Mouse (Mus musculus): Measurements from ENCODE around the gene Plcl2. TPM values are rescaled to one million over a fixed set of nuclear protein-coding genes. Genes with fewer than 3 reads are reported as not detected.
"Not testable (repeated sequence)": the region's sequence is repeated elsewhere in the genome, so short reads cannot be mapped to it uniquely, and the experiment has no call there.

Plcl2 gene
- polyA plus RNA-seq, 1 experiment from 2014 or later: 3.6 TPM

DNA sequence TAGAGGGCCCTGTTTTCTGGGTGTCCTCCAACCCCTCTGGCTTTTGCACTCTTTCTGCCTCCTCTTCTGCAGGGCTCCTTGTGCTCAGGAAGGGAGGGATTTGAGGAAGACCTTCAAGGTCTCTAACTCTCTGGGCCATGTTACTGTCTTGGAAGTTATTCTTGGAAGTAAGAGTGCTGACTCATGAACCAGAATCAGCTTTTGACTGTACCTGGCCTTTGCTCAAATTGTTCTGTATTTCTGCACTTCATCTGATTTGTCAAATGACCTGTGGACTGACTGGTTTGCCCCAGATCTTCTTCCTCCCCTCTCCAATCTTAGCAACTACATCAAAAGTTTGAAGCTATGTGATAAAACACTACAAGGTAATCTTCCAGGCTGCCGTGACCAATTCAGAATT lies 91.5 kb downstream of the Plcl2 start:
- no peak overlapping the region for H3K4me3 ChIP-seq (replicated peaks)
- H3K36me3 ChIP-seq: no peaks in the 10 kb centered on the region
- H3K4me2 ChIP-seq: no peak overlapping the region
- H3K4me1 ChIP-seq: 0 out of 2 replicates have a peak, but pooled peaks cover 4% of the 10 kb centered on the region
- 85% methylated on average over 1 of the region's 1 CpGs for WGBS
- H3K9ac ChIP-seq: no peak overlapping the region
- no peak overlapping the region for H3K27ac ChIP-seq
- ATAC-seq (replicated peaks; ENCODE audit: low FRiP score): no peak
- no peaks in the 10 kb centered on the region for H3K9me3 ChIP-seq (replicated peaks)
- H3K27me3 ChIP-seq: no peaks in the 10 kb centered on the region

DNA sequence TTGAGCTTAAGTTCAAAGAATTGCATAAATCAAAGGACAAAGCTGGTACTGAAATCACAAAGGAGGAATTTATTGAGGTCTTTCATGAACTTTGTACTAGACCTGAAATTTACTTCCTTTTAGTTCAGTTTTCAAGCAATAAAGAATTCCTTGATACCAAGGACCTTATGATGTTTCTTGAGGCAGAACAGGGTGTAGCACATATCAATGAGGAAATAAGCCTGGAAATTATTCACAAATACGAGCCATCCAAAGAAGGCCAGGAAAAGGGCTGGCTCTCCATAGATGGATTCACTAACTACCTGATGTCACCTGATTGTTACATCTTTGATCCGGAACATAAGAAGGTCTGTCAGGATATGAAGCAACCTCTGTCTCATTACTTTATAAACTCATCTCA lies 97.7 kb downstream of the Plcl2 start:
- Histone ChIP-seq H3K4me1 (no peaks in the 10 kb centered on the region), H3K9me3 (replicated peaks) (no peaks in the 10 kb centered on the region), H3K4me2 (no peak overlapping the region), H3K36me3 (peaks cover 11% of the 10 kb centered on the region; the same call in 1 of the 2 replicates), H3K4me3 (replicated peaks) (no peak overlapping the region), H3K9ac (no peak overlapping the region), H3K27ac (no peak overlapping the region), H3K27me3 (no peaks in the 10 kb centered on the region)
- WGBS: 92% methylated on average over 2 of the region's 2 CpGs
- no peak for ATAC-seq (replicated peaks; ENCODE audit: low FRiP score)

DNA sequence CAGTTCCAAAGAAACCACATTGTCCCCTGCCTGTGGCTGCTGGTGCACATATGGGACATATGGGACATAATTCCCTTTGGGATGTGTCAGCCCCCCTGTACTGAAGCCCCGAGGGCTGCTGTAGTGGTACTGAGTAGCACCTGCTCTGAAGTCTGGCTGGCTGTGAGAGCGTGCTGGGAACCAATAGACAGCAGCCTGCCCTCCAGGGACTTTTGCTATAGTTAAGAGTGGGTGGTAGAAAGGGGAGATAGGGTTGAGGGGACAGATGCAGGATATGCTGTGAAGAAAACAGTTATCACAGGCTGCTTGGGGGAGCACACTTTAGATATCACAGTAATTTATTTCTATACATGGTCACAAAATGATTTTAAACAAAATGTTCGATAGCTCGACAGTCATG lies 100.7 kb downstream of the Plcl2 start:
- H3K4me2 ChIP-seq: no peak overlapping the region
- no peak for ATAC-seq (replicated peaks; ENCODE audit: low FRiP score)
- 91% methylated on average over 4 of the region's 4 CpGs for WGBS

DNA sequence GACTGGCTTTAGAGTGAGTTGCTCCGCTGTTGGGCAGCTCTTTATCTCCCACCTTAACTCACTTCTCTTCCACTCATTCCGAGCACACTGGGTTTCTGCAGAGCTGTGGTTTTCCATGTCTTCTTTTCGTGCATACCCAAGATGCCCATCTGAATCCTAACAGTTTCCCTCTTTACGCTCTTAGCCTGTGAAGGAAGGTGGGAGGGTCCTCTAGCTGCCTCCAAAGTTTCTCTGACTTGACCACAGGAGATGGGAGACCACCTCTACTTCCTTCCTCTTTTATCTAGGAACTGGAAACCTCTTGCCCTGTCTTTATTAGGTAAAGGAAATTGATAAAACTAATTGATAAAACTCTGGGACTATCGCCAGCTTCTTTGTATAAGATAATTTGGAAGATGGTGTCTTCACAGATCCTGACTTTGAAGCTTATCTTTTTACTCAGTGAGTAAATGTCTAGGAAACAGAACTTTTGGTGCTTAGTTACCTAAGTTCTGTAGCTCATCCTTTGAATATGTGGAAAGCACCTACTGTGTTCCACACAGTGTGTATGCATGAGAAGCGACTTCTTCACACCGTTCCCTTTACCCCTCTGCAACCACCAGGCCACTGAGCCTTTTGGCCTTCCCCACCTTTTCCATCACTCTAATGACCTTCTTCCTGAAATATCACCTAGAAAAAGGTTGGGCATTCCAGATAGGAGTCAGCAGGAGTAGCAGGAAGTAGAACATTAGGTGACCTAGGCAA lies 111.8 kb downstream of the Plcl2 start:
- Histone ChIP-seq H3K4me3 (replicated peaks) (no peak overlapping the region), H3K27ac (no peak overlapping the region), H3K36me3 (no peaks in the 10 kb centered on the region), H3K9ac (no peak overlapping the region), H3K27me3 (no peaks in the 10 kb centered on the region), H3K4me2 (no peak overlapping the region), H3K4me1 (0 out of 2 replicates have a peak, but pooled peaks cover 7% of the 10 kb centered on the region), H3K9me3 (replicated peaks) (no peaks in the 10 kb centered on the region)
- ATAC-seq (replicated peaks; ENCODE audit: low FRiP score): no peak
- 90% methylated on average over 7 of the region's 7 CpGs for WGBS

More for the DNA sequence above, 100.7 kb downstream of the Plcl2 start:
- Histone ChIP-seq H3K36me3 (peaks cover 23% of the 10 kb centered on the region; the same call in 1 of the 2 replicates), H3K27me3 (no peaks in the 10 kb centered on the region), H3K4me1 (no peaks in the 10 kb centered on the region), H3K9me3 (replicated peaks) (peaks cover 3% of the 10 kb centered on the region; the same call in 1 of the 2 replicates), H3K4me3 (replicated peaks) (no peak overlapping the region), H3K9ac (no peak overlapping the region), H3K27ac (no peak overlapping the region)

DNA sequence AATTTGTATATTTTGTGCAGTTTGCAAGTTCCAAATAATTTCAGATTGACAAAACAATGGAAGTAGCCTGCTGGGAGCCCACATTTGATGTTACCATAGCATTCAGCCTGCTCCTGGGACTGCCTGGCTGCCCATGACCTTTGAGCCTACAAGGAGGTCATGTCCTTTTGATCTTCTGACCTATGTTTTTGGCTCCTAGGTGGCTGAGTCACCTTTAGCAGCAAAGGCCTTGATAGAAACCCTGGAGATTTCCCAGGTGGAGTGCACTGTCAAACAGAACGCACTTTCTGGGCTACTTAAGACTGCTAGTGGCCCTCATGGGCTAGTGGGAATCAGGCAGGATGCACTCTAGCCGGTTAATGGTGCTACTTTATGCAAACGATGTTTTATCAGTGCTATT lies 112.8 kb downstream of the Plcl2 start:
- ATAC-seq (replicated peaks; ENCODE audit: low FRiP score): no peak
- Histone ChIP-seq H3K4me3 (replicated peaks) (no peak overlapping the region), H3K4me1 (0 out of 2 replicates have a peak, but pooled peaks cover 7% of the 10 kb centered on the region), H3K4me2 (no peak overlapping the region), H3K27me3 (no peaks in the 10 kb centered on the region), H3K36me3 (no peaks in the 10 kb centered on the region), H3K9ac (no peak overlapping the region), H3K9me3 (replicated peaks) (no peaks in the 10 kb centered on the region), H3K27ac (no peak overlapping the region)
- 79% methylated on average over 3 of the region's 3 CpGs for WGBS

DNA sequence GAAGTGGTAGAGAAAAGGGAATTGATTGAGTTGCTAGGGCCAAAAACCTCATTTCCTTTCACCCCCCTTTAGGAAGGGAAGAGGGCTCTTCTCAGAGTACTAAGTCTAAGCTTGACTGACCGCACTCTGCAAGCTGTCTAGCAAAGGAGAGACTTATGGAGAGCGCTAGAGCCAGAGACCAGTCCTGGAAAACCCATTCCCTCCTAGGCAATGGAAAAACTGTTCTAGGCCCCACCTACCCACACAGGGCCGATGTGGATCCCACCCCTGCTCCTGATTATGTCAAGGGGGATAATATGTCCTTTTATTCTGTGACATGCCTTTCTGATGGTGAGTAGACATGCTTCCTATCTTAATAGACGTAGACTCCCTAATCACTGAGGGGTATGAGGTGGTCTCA lies 116.4 kb downstream of the Plcl2 start:
- 89% methylated on average over 4 of the region's 4 CpGs for WGBS

DNA sequence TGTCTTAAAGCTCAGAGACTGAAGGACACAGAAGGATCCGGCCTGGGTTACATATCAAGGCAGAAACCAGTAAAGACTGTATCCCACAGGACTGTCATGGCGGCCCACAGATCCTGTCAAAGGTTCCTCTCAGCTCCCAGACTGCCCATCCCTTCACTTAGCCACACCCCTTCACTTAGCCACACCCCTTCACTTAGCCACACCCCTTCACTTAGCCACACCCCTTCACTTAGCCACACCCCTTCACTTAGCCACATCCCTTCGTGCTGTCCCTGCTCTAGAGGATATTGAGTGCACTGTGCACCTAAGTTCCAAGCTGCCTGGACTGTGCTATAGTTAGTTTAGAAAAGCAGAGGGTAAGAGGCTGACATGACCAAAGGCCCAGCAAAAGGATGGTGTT lies 118.5 kb downstream of the Plcl2 start:
- no peak overlapping the region for H3K9ac ChIP-seq
- no peak overlapping the region for H3K4me2 ChIP-seq
- ATAC-seq (replicated peaks; ENCODE audit: low FRiP score): no peak
- H3K4me3 ChIP-seq (replicated peaks): no peak overlapping the region
- WGBS: 92% methylated on average over 3 of the region's 3 CpGs
- no peaks in the 10 kb centered on the region for H3K9me3 ChIP-seq (replicated peaks)
- no peak overlapping the region for H3K27ac ChIP-seq
- H3K36me3 ChIP-seq: no peaks in the 10 kb centered on the region
- H3K27me3 ChIP-seq: no peaks in the 10 kb centered on the region
- 0 out of 2 replicates have a peak, but pooled peaks cover 7% of the 10 kb centered on the region for H3K4me1 ChIP-seq

More for the DNA sequence above, 116.4 kb downstream of the Plcl2 start:
- no peak overlapping the region for H3K4me3 ChIP-seq (replicated peaks)
- no peaks in the 10 kb centered on the region for H3K36me3 ChIP-seq
- H3K9ac ChIP-seq: no peak overlapping the region
- 0 out of 2 replicates have a peak, but pooled peaks cover 7% of the 10 kb centered on the region for H3K4me1 ChIP-seq
- no peaks in the 10 kb centered on the region for H3K9me3 ChIP-seq (replicated peaks)
- no peak overlapping the region for H3K27ac ChIP-seq
- H3K27me3 ChIP-seq: no peaks in the 10 kb centered on the region
- H3K4me2 ChIP-seq: no peak overlapping the region
- ATAC-seq (replicated peaks; ENCODE audit: low FRiP score): no peak

DNA sequence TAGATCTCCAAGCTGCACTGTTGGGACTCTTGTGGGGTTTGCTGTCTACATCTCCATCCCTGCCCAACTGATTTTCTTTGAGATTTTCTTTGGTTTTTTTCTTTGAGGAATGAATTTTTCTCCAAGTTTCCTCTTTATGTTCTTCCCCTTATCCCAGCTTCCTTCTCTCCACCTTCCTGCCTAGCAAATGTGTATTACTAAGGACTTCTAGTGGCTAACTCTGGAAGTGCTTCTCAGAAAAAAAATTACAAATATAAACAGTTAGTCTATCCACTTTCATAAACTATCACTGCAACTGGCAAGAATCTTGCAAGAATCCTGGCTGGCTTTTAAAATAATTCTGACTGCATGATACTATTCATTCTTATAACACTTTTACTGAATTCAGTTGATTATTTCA lies 119.5 kb downstream of the Plcl2 start:
- Histone ChIP-seq H3K9me3 (replicated peaks) (no peaks in the 10 kb centered on the region), H3K27ac (no peak overlapping the region), H3K36me3 (no peaks in the 10 kb centered on the region), H3K4me2 (no peak overlapping the region), H3K4me1 (0 out of 2 replicates have a peak, but pooled peaks cover 3% of the 10 kb centered on the region), H3K9ac (no peak overlapping the region), H3K27me3 (no peaks in the 10 kb centered on the region), H3K4me3 (replicated peaks) (no peak overlapping the region)
- no peak for ATAC-seq (replicated peaks; ENCODE audit: low FRiP score)

DNA sequence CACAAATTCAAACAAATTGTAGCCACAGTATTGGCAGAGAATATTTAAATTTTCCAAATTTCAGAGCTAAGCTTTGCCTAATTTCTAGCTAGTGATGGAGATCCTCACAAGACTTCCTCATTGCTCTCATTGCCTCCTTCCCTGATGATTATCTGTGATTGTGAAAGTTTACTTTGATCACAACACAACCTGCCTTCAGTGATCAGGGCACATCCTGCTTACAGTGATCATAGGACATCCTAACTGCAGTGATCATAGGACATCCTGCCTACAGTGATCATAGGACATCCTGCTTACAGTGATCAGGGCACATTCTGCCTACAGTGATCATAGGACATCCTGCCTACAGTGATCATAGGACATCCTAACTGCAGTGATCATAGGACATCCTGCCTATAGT lies 121.8 kb downstream of the Plcl2 start:
- H3K9me3 ChIP-seq (replicated peaks); H3K27me3 ChIP-seq; ATAC-seq (replicated peaks; ENCODE audit: low FRiP score); H3K27ac ChIP-seq; H3K36me3 ChIP-seq; H3K4me1 ChIP-seq; H3K4me2 ChIP-seq; H3K9ac ChIP-seq; H3K4me3 ChIP-seq (replicated peaks): not testable (repeated sequence)

DNA sequence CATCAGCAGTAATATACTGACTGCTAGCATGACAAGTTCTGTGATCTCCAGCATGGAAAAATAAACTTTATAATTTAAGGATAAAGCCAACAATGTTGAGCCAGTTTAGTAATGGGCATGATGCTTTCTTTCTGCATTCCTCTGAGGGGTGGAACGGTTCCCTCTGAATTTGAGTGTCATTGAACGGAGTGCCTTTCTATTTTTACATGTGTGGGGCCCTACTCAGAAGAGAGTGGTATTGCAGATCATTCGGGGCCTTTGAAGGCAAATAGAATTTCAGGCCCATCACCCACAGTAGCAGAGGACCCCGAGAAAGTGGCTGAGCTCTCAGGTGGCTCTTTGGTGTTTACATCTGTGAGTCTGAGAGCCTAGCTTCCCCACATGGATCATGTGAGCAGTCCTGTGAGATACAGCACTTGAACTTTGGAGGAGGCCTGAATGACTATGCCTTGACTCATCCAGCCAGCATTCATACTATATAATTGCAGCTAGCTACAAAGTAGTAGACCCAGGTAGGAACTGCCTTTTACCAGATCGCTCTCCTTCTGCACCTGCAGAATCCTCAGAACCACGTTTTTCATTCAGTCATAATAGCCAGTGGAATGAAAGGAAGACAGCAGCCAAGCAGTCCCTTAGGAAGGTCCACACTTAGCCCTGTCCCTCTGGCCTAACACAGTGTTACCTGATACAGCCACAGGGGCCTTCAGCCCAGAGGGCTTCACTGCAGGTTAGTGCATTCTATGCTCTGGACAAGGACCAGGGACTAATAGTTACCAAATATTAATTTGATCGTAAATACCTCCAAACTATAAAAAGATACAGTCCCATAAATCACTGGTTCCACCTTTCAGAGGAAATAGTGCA lies 125.0 kb downstream of the Plcl2 start:
- no peak overlapping the region for H3K4me3 ChIP-seq (replicated peaks)
- H3K4me1 ChIP-seq: no peaks in the 10 kb centered on the region
- H3K27me3 ChIP-seq: no peaks in the 10 kb centered on the region
- no peaks in the 10 kb centered on the region for H3K9me3 ChIP-seq (replicated peaks)
- no peak overlapping the region for H3K9ac ChIP-seq
- ATAC-seq (replicated peaks; ENCODE audit: low FRiP score): no peak
- no peak overlapping the region for H3K4me2 ChIP-seq
- WGBS: 78% methylated on average over 7 of the region's 7 CpGs
- H3K27ac ChIP-seq: no peak overlapping the region
- H3K36me3 ChIP-seq: no peaks in the 10 kb centered on the region

DNA sequence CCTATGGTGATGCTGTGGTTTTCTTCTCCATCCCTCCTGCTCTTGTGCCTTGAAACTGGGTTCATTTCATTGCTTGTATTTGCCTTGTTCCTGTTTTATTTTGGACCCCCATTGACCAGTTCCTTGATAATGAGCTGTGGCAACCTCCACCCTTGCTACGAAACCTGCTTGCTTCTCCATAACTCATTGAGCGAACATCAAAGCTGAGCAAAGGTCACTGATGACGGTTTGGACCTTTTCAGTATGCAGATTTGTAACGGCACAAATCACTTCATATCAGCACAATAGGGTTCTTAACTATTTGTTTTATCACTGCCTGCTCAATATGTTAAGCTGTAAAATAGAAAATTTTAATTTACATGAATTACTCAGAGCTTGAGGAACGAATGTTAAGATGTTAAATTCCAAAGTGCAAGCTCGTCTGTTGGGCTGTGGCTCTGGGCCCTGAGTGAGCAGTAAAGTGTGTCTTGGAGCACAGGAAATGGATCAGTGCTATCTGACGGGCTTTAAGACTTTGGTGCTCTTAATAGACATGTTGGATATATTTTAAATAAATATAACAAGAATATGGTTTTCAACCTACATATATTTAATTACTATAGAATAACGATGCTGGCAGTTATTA lies 126.9 kb downstream of the Plcl2 start:
- WGBS: 73% methylated on average over 8 of the region's 8 CpGs
- Histone ChIP-seq H3K4me1 (no peaks in the 10 kb centered on the region), H3K9ac (no peak overlapping the region), H3K9me3 (replicated peaks) (no peaks in the 10 kb centered on the region), H3K4me2 (no peak overlapping the region), H3K27me3 (no peaks in the 10 kb centered on the region), H3K4me3 (replicated peaks) (no peak overlapping the region), H3K27ac (no peak overlapping the region), H3K36me3 (no peaks in the 10 kb centered on the region)
- no peak for ATAC-seq (replicated peaks; ENCODE audit: low FRiP score)

DNA sequence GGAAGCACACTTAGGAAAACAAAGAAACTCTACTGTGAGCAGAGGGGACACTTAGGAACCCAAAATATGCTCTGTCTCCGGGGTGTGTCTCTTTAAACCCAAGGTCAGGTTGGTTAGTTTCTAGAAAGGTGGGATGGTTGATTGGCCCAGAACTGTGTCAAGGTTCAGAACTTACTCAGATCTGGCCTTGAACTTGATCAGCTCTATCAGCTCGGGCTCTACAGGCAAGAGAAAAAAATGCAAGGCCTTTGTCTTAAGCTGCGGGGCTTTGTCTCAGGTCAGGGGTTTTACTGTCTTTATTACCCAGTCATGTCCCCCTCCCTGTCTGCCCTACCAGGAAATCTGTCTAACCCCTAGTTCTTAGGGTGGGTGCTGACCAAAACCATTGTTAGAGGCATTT lies 129.6 kb downstream of the Plcl2 start:
- Histone ChIP-seq H3K9me3 (replicated peaks) (no peaks in the 10 kb centered on the region), H3K27ac (no peak overlapping the region), H3K9ac (no peak overlapping the region), H3K4me3 (replicated peaks) (no peak overlapping the region), H3K36me3 (no peaks in the 10 kb centered on the region), H3K4me1 (peaks cover 2% of the 10 kb centered on the region; the same call in 1 of the 2 replicates), H3K27me3 (no peaks in the 10 kb centered on the region), H3K4me2 (no peak overlapping the region)
- ATAC-seq (replicated peaks; ENCODE audit: low FRiP score): no peak
- WGBS: 72% methylated on average over 3 of the region's 3 CpGs

All from kidney, embryonic 15.5 days (tissue).